ENCODE assay signal across 8 mouse cellular contexts in genomic region chr6:115823850-115824464, GRCm38 (mm10). TPM values are rescaled to one million over a fixed set of nuclear protein-coding genes. Genes with fewer than 3 reads are reported as not detected.
DNase-seq lines count a peak whose midpoint lies in the region; ATAC-seq and TF ChIP-seq lines count a peak whose summit lies in the region.
"Not testable (repeated sequence)": the region's sequence is repeated elsewhere in the genome, so short reads cannot be mapped to it uniquely, and the experiment has no call there.

No protein-coding gene starts in this region.

- H3K4me2 ChIP-seq in forebrain, embryonic 16.5 days (ENCODE audit: low read length) = peak overlapping the region; percentile 37
- H3K4me2 ChIP-seq in hindbrain, embryonic 13.5 days = peak overlapping the region; percentile 32

- not testable (repeated sequence) for H3K4me1 ChIP-seq in cerebellum, adult 2 months (ENCODE audit: control insufficient read depth, insufficient read depth, low read length); forebrain, embryonic 16.5 days (replicated peaks; ENCODE audit: control insufficient read depth, insufficient read depth, low read length); hindbrain, embryonic 13.5 days (replicated peaks)

- WGBS in cerebellum, adult 2 months = 5% methylated on average over 6 of the region's 11 CpGs
- 3% methylated on average over 5 of the region's 11 CpGs for WGBS in forebrain, embryonic 16.5 days
- 4% methylated on average over 5 of the region's 11 CpGs for WGBS in hindbrain, embryonic 13.5 days

- H3K27me3 ChIP-seq in cerebellum, adult 2 months (ENCODE audit: control insufficient read depth, insufficient read depth, low read length); forebrain, embryonic 16.5 days (replicated peaks; ENCODE audit: control insufficient read depth, insufficient read depth, low read length); hindbrain, embryonic 13.5 days: not testable (repeated sequence)

- TF ChIP-seq CTCF in cerebellum, adult 2 months (IDR thresholded peaks at IDR 0.05; ENCODE audit: borderline replicate concordance, insufficient read depth, low read depth, low read length) = peak; percentile 57
- TF ChIP-seq CTCF in layer of hippocampus, adult 2 months (conservative IDR thresholded peaks at IDR 0.05) = peak; percentile 66

- H3K36me3 ChIP-seq in forebrain, embryonic 16.5 days (ENCODE audit: control insufficient read depth, insufficient read depth); hindbrain, embryonic 13.5 days: not testable (repeated sequence)

- not testable (repeated sequence) for H3K9ac ChIP-seq in forebrain, embryonic 16.5 days (replicated peaks; ENCODE audit: low read depth, low read length); hindbrain, embryonic 13.5 days

- H3K4me3 ChIP-seq in cerebellum, adult 2 months (replicated peaks; ENCODE audit: insufficient read depth, low read depth, low read length); layer of hippocampus, adult 2 months: not testable (repeated sequence)
- H3K4me3 ChIP-seq in forebrain, embryonic 16.5 days (replicated peaks; ENCODE audit: low read length) = peak overlapping the region; percentile 15; the same call in 1 of the 2 replicates
- 0 out of 2 replicates have a peak overlapping the region, but pooled peaks have one; percentile 17 for H3K4me3 ChIP-seq in hindbrain, embryonic 13.5 days

- peak; percentile 93 for DNase-seq in MN1 (ENCODE audit: low spot score)
- DNase-seq in cerebellum, adult 2 months; layer of hippocampus, adult 2 months (ENCODE audit: low spot score in 2 of 2): not testable (repeated sequence)
- DNase-seq in lung, postnatal 25 days (ENCODE audit: low spot score) = peak; percentile 35
- DNase-seq in ovary, postnatal 36 days (ENCODE audit: low spot score) = peak; percentile 48
- DNase-seq in thymus, postnatal 14 days = peak; percentile 84

- not testable (repeated sequence) for H3K9me3 ChIP-seq in forebrain, embryonic 16.5 days (ENCODE audit: control insufficient read depth, low read length); hindbrain, embryonic 13.5 days

- peak; percentile 72 for ATAC-seq in forebrain, embryonic 16.5 days
- peak; percentile 90 for ATAC-seq in hindbrain, embryonic 13.5 days (ENCODE audit: low FRiP score)

- not testable (repeated sequence) for H3K27ac ChIP-seq in cerebellum, adult 2 months (ENCODE audit: insufficient read depth, low read length); forebrain, embryonic 16.5 days (ENCODE audit: low read length); hindbrain, embryonic 13.5 days; layer of hippocampus, adult 2 months

- TF ChIP-seq POLR2A in cerebellum, adult 2 months (IDR thresholded peaks at IDR 0.05; ENCODE audit: borderline replicate concordance, insufficient read depth, low read length) = not testable (repeated sequence)

RNA-seq across cellular contexts. Expression of gene Efcab12, which starts 14.3 kb away (rescaled TPM):
- 5.1 and 5.8 TPM in 2 replicates for polyA plus RNA-seq in cerebellum, adult 2 months (2012; rRNA removed)
- polyA plus RNA-seq in forebrain, embryonic 16.5 days (2015; fragmentation: Nextera tagmentation; extraction: Ambion mirVana) = 1.4 and 1.8 TPM in 2 replicates
- 3.0 and 3.4 TPM in 2 replicates for polyA plus RNA-seq in hindbrain, embryonic 13.5 days (2015; fragmentation: Nextera tagmentation; extraction: Ambion mirVana)
- total RNA-seq in layer of hippocampus, adult 2 months (2021) = 1 to 10 TPM; 3.9 to 4.5 TPM

RNA-seq across cellular contexts. Expression of gene Rpl32, which starts 15.4 kb away (rescaled TPM):
- polyA plus RNA-seq in cerebellum, adult 2 months (2012; rRNA removed) = 680 and 720 TPM in 2 replicates
- polyA plus RNA-seq in forebrain, embryonic 16.5 days (2015; fragmentation: Nextera tagmentation; extraction: Ambion mirVana) = 1,104 and 1,269 TPM in 2 replicates
- polyA plus RNA-seq in hindbrain, embryonic 13.5 days (2015; fragmentation: Nextera tagmentation; extraction: Ambion mirVana) = 1,291 and 1,358 TPM in 2 replicates
- total RNA-seq in layer of hippocampus, adult 2 months (2021) = 100 to 1,000 TPM; 488 to 493 TPM

RNA-seq across cellular contexts. Expression of gene Mbd4, which starts 29.2 kb away (rescaled TPM):
- 9.5 and 10.9 TPM in 2 replicates for polyA plus RNA-seq in cerebellum, adult 2 months (2012; rRNA removed)
- polyA plus RNA-seq in forebrain, embryonic 16.5 days (2015; fragmentation: Nextera tagmentation; extraction: Ambion mirVana) = 14.4 and 16.9 TPM in 2 replicates
- polyA plus RNA-seq in hindbrain, embryonic 13.5 days (2015; fragmentation: Nextera tagmentation; extraction: Ambion mirVana) = 10.7 and 13.3 TPM in 2 replicates
- total RNA-seq in layer of hippocampus, adult 2 months (2021) = 1 to 10 TPM; 6.3 to 6.8 TPM

RNA-seq across cellular contexts. Expression of gene Ift122, which starts 29.3 kb away (rescaled TPM):
- polyA plus RNA-seq in cerebellum, adult 2 months (2012; rRNA removed) = 22.3 TPM in 2 replicates
- polyA plus RNA-seq in forebrain, embryonic 16.5 days (2015; fragmentation: Nextera tagmentation; extraction: Ambion mirVana) = 30.8 and 32.7 TPM in 2 replicates
- 25.3 and 27.7 TPM in 2 replicates for polyA plus RNA-seq in hindbrain, embryonic 13.5 days (2015; fragmentation: Nextera tagmentation; extraction: Ambion mirVana)
- total RNA-seq in layer of hippocampus, adult 2 months (2021) = 10 to 100 TPM; 30.3 TPM

RNA-seq across cellular contexts. Expression of gene Cand2, which starts 49.6 kb away (rescaled TPM):
- 5.1 and 6.7 TPM in 2 replicates for polyA plus RNA-seq in cerebellum, adult 2 months (2012; rRNA removed)
- polyA plus RNA-seq in forebrain, embryonic 16.5 days (2015; fragmentation: Nextera tagmentation; extraction: Ambion mirVana) = 16.7 and 17.9 TPM in 2 replicates
- 14.8 and 15.0 TPM in 2 replicates for polyA plus RNA-seq in hindbrain, embryonic 13.5 days (2015; fragmentation: Nextera tagmentation; extraction: Ambion mirVana)
- 1 to 10 TPM; 3.2 to 4.0 TPM for total RNA-seq in layer of hippocampus, adult 2 months (2021)
